Mouse (Mus musculus): ENCODE measurements around the gene Med9.
A peak's percentile ranks its signal among the peaks of the same experiment; 100 is the strongest.

Gene Med9

DNA sequence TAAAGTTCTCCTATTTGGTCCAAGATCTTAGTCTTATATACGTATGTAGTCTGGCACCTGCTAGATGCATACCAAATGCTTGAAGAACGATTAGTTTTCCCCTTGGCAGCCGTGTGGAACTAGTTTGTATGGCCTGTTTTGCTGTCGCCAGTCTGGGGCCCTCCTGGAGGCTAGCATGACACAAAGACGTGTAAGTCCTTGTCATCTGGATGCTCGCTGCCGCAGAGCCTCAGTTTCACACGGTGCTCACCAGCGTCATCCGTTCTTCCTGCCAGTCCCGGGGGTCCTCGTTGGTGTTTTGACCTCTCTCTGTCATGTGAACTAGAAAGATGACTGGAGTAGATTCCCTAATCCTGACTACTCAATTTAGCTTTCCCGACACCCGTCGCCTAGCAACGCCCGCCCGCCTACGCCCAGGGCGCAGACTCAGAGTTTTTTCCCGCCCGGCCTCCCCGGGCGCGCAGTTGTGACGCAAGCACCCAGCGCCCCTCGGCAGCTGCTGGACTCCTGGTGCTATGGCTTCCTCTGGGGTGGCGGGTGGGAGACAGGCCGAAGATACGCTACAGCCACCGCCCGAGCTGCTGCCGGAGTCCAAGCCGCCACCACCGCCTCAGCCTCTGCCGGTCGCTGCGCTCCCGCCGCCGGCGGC, at the start of gene Med9:
Gene Med9 (plus strand): TSS at position 455 of the 649 bp plus-strand sequence.
- DNase-seq (ENCODE audit: inconsistent age in 2 of 2, low spot score in 1 of 2) = peak; percentile 96 to 98

DNA sequence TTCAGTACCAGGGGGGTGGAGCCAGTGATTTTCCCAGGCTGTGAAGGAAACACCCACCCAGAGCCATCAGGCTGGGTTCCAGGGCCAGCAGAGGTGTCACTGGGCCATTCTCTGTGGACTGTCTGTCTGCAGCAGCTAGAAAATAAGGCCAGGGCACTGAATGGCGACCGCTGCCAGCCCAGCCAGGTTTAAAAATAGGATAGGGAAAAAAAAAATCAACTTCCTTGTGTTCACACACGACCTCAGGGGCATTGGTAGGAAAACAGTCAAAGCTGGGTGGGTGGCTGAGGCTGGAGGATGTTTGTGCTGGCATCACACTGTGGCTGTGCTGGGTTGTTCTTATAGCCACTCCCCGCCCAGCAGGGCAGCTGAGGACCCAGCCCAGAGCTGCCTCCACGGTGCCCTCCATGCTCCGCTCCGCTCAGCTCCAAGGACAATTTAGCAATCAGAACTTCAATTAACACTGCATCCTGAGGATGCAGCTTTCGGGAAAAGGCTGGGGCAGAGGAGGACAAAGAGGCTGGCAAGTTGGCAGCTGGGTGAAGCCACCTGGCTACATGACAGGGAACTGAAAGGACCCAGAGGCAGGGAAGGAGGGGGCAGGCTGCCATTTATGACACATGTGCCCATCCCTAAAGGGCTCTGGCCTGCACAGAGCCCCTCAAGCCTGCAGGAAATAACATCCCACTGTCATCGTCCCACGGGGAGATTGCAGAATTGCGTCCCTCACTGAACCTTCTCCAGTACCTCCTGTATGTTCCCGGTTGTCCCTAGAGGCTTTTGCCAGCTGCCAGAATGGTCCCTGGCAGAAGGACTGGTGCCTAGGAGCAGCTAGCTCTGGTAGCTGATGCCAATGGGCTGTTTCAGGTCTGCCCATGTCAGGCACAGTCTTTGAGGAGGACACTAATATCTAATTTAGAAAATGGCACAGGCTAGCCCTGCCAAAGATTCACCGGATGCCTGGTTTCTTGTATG, 48.0 kb upstream of the Med9 start:
- peak; percentile 50 to 71 for DNase-seq (ENCODE audit: inconsistent age in 2 of 2, low spot score in 1 of 2)

DNA sequence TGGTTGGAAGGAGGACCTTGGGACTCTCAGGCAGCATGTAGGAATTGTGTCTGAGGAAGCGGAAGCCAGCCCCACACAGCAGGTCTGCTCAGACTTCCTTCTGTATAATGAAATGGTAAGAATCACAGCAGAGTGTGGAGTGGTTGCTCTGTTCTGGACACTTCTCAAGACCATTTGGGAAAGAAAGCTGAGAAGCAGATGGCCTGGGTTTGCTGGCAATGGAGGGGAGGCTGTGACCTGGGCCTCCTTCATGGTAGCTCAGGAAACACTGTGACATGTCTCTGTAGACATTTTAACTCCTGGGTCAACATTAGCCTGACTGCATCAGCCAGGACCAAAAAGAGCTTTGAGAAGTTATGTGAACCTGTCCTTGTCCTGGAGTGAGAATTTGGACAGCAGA, 47.0 kb upstream of the Med9 start:
- no peak for DNase-seq (ENCODE audit: inconsistent age in 2 of 2, low spot score in 1 of 2)

DNA sequence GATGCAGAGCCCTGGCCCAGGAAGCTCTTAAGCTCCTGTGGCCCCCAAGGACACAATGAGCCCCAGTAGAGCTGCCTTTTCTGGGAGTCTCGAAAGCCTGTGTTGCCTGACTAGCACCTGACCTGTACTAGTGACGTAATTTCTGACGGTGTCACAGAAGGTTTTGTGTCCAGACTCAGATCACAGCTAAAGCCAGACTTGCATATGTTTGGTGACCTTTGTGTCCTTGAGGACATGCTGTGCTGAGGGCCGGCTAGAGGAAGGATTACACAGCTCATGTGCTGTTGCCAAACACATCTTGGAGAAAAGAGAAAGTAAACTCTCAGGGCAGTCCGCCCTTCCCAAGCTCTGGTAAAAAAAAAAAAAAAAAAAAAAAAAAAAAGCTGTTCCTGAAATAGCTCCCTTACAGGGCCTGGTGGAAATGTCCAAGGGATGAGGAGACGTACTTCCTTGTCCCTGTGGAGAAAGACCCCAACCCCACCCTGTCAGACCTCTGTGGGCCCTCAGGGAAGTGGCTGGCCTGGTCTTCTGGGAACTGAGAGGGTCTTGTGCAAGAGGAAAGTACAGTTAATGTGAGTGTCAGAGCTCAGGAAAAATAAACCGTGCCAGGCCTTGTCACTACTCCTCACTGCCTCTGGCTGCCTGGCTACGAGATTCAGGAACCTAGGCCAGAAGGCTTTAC, 45.8 kb upstream of the Med9 start:
- peak; percentile 72 to 87 for DNase-seq (ENCODE audit: inconsistent age in 2 of 2, low spot score in 1 of 2)

DNA sequence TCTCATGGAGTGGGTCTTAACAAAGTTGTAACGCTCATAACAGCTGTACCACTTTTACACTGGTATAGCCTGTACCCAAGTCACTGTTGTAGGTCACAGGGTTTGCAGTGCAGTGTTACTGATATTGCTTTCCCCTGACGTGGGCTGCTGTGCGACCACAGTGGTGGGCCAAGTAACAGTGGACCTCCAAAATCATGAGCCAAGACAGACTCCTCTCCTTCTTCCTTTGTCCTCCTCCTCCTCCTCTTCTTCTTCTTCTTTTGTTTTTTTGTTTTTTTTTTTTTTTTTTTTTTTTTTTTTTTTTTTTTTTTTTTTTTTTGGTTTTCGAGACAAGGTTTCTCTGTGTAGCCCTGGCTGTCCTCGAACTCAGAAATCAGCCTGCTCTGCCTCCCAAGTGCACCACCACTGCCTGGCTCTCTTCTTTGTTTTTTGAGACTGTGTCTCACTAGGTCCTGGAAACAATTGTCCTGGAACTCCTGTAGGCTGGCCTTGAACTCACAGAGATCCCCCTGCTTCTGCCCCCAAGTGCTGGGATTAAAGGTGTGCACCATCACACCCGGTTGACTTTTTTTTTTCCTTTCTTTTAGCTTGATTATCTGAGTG, 41.4 kb upstream of the Med9 start:
- DNase-seq (ENCODE audit: inconsistent age in 2 of 2, low spot score in 1 of 2) = no peak

DNA sequence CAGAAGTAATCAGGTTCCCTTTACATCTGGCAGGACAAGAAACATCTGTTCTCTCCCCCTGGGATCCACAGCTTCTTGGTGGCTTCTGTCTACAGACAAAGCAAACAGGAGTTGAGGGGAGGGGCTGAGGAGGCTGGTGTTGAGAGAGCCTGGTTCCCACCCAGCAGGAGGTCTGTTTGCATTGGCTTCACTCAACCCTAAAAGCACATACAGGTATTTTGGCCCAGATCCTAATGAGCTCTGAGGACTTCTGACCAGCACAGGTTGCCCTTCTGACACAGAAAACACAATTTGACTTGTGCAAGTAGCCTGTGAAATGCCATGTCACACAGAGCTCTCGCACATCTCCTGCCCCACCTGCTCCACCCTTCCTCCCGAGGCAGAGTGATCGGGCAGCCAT, 39.6 kb upstream of the Med9 start:
- DNase-seq (ENCODE audit: inconsistent age in 2 of 2, low spot score in 1 of 2) = no peak

DNA sequence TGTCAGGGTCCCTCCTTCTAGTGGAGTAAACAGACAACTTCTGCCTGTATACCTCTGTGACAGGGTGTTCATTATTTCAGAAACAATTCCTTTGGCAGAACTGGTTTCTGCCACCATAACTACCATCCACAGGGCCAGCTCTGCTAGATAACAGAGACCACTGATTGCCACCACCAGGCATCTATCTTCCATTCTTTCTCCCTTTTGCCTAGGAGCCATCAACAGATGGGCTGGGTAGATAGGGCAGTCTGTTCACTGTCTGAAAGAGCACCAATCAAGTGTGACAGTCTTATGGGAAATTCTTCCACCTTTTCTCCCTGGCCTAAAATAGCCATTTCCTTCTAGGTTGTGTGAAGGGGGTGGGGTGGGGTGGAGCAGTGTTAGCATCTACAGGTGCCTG, 37.4 kb upstream of the Med9 start:
- DNase-seq (ENCODE audit: inconsistent age in 2 of 2, low spot score in 1 of 2) = no peak

DNA sequence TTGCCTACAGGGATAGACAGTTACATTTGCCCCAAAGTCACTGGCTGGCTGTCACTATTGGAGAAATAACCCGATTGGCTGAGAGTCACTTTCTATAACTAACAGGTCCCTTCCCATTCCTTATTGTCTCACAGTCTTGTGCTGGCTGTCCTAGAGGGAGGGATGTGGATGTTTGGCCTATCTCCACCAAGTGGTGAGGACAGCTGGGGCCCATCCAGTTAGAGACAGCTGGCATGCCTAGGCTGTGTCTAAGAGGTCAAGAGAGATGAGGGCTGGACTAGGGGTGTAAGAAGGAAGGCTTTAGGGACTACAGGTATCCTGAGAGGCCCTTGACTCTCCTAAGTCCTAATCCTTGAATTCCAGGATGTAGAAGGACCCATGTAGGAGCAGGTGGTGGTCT, 36.5 kb upstream of the Med9 start:
- DNase-seq (ENCODE audit: inconsistent age in 2 of 2, low spot score in 1 of 2) = no peak

DNA sequence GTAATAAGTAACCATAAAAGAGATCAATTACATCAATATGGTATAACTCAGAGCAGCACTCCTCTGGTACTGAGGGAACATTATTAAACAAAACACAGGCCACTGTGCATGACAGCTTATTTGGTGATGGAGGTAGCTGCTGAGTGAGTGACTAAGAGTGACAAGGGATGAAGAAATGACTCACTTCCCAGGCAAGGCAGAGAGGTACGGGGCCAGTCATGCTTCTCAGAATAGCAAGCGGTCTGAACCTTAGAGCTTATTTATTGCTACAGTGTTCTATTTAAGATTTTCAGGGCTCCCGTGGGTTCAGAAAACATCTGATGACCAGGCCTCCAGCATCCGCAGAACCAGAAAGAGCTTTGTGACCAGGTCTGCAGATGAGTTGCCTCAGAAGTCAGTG, 34.3 kb upstream of the Med9 start:
- peak in 1 of 2 experiments; percentile 62 for DNase-seq (ENCODE audit: inconsistent age in 2 of 2, low spot score in 1 of 2)

DNA sequence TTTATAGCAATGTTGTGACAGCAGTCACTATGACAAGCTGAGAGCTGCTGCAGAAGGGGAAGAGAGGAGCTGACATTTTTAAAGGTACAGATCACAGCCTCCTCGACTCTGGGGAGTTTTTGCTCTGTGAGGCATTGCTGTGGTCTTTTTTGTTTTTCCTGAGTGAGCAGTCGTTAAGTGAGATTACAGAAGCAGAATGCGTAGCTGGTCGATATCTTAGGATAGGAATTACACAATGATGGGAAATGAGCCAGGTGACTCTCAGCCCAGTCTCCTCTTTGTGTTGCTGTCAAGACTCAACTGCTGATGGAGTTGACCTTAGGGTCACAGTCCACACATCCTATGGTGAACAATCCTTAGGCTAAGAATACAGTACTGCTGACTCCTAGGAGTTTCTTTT, 30.0 kb upstream of the Med9 start:
- DNase-seq (ENCODE audit: inconsistent age in 2 of 2, low spot score in 1 of 2) = peak in 1 of 2 experiments; percentile 67

DNA sequence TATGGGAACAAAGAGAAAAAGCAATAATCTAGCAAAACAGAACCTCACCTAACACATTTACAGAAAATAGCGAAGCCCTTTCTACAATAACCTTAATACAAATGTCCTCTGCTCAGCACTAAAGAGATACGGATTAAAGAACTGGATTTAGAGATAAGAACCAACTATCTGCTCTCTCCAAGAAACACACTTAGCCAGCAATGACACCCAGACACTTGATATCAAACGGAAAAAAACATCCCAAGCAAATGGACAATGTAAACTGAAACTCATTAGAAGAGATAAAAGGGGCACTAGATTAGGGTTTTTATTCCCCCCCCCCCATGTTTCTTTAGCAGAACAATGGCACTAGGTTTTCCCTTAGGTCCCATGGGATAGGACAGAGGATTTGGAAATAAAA, 28.6 kb upstream of the Med9 start:
- DNase-seq (ENCODE audit: inconsistent age in 2 of 2, low spot score in 1 of 2) = no peak

DNA sequence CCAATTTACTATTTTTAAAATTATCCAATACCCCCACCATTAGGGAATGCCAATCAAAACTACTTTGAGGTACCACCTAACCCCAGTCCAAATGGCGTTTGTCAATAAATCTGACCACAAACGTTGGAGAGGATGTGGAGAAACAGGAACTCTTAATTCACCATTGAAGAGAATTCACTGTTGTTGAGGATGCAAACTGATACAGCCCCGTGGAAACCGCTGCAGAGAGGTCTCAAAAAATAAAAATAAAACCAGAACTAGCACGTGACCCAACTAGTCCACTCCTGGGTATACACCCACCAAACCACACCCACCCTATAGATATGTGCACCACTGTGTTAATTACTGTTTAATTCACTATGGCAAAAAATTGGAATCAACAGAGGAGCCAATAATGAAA, 27.7 kb upstream of the Med9 start:
- no peak for DNase-seq (ENCODE audit: inconsistent age in 2 of 2, low spot score in 1 of 2)

DNA sequence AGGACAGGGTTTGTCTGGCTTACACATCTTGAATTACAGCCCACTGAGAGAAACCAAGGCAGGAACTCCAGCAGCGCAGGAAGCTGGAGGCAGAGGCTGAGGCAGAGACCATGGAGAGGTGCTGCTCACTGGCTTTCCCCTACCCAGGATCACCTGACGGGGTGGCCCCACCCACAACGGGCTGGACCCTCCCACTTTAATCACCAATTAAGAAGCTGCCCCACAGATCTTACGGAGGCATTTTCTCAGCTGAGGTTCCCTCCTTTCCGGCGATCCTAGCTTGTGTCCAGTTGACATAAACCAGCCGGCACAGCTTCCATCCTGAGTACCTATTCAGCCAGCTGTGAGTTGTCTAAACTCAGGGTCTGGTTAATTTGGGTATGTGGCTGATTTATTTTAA, 26.7 kb upstream of the Med9 start:
- DNase-seq (ENCODE audit: inconsistent age in 2 of 2, low spot score in 1 of 2) = peak in 1 of 2 experiments; percentile 23

DNA sequence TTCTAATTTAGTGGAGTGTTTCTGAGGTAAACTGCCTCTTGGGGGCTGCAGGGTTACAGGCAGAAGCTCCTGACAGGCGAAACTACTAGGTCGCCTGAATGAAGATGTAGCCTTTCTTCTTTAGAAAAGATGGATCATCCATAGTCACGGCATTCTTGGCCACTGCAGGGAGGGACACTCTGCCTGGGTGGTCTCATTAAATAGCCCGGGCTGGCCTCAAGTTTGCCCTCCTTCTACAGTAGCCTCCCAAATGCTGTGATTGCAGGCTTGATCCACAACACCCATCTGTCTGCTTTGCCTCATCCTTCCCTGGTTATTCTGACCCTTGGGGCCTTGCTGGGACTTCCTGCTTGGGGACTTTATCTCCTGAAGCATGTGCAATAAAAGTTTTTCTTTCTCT, 18.0 kb upstream of the Med9 start:
- DNase-seq (ENCODE audit: inconsistent age in 2 of 2, low spot score in 1 of 2) = no peak

DNA sequence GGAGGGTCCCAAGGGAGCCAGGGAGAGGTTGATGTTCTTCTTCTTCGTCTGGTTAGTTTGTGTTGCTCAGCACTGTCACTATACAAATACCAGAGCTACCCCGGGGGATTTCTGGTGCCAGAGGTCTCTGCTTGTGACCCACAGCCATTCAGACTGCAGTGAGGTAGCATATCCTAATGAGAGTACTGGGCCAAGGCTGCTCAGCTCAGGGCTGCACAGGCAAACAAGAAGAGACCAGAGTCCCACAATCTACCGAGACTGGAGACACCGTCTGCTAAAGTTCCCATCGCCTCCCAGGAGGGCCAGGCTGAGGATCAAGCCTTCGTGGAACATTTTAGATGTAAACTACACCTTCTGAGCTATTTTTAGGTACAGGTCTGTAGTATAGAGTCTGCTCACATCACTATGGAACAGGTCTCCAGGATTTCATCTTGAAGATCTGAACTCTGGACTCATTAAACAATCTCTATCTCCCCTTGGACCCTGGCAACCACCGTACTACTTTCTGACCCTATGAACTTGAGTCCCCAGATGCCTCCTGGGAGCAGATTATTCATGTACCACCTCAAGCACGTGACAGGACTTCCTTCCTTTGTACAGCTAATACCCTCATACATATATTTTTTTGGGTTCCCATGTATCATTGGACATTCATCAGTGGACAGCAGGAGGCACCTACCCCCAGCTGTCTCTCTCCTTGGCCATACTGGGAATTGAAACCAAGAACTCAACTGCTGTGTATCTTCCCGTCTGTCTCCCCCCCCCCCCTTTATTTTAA, 15.3 kb upstream of the Med9 start:
- peak in 1 of 2 experiments; percentile 35 for DNase-seq (ENCODE audit: inconsistent age in 2 of 2, low spot score in 1 of 2)

DNA sequence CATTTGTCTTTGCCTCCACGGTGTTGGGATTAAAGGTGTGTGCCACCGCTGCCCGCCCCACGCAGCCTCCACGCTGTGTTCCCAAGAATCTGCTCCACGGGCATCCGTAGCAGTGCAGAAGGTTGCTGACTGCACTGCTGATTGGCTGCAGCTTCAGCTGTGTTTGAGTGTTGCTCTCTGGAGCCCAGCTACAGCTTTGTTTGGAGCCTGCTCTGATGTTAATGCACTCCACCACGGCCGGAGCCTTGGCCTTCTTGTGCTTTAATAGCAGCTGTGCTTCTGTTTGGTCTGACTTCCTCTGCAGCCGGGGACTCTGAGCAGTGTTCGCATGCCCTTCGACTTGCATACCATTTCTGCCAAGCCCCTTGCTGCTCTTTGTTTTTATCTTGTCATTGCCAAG, 14.1 kb upstream of the Med9 start:
- DNase-seq (ENCODE audit: inconsistent age in 2 of 2, low spot score in 1 of 2) = peak in 1 of 2 experiments; percentile 72

DNA sequence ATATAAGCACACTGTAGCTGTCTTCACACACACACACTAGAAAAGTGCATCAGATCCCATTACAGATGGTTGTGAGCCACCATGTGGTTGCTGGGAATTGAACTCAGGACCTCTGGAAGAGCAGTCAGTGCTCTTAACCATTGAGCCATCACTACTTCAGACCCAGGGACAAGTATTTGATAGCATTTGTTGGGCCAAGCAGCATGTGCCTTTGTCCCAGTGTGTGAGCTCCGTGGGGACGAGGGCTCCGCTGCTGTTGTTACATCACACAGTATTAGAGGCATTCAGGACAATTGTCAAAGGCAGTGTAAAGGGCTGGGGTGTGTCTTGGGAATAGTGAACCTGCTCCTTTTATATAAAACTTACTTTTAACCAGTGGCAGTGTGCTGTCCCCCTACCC, 11.0 kb upstream of the Med9 start:
- DNase-seq (ENCODE audit: inconsistent age in 2 of 2, low spot score in 1 of 2) = peak in 1 of 2 experiments; percentile 84

DNA sequence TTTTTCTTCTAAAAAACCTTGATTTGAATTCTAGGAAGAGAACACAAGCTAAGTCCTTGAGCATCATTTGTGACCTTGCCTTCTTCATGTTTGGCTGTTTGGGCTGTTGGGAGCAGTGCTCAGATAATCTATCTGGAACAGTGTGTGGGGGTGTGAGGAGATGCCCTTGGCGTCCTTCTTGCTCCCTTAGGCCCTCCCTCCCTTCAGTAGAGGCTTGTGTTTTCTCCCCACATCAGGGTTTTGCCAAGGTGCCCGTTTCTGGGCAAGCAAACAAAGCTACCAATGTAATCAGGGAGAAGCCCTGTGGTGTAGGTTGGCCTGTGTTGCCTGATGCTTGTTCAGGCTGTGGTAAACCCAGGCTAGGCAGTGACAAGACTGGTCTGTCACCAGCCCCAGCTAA, 10.4 kb upstream of the Med9 start:
- DNase-seq (ENCODE audit: inconsistent age in 2 of 2, low spot score in 1 of 2) = peak; percentile 69 to 89

DNA sequence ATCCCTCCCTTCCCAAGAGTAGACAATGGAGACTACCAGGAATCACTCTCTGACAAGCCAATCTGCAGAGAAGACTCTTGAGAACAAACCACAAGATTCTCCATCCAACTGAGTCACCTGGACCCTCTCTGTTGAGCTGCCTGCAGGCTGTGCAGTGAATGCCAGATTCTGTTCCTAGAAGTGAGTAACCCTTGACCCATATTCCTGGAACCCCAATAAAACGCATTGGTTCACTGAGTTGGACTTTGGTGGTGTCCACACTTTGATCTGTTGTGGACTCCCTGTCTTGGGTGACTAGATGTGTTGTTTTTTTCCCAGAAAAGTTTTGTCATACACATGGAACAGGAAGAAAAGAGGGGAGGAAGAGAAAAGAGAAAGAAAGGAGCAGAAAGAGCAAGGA, 8.2 kb upstream of the Med9 start:
- DNase-seq (ENCODE audit: inconsistent age in 2 of 2, low spot score in 1 of 2) = peak in 1 of 2 experiments; percentile 60

DNA sequence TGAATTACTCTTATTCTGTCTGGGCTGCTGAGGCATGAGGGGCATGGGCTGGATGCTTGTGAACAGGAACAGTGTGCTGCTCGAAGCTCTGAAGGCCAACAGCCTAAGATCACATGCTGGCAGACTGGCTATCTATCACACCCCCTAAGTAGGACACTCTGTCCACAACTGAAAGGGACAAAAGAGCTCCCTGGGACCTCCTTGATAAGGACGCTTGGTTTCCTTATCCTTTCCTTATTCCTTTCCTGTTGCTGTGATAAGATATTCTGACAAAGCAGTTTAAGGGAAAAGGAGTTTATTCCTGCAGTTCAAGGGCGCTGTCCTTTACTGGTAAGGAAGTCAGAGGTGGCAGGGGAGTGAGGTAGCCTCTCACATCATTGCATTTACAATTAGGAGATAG, 7.4 kb upstream of the Med9 start:
- peak in 1 of 2 experiments; percentile 44 for DNase-seq (ENCODE audit: inconsistent age in 2 of 2, low spot score in 1 of 2)

Measured in adrenal gland, adult (tissue).